Mouse (Mus musculus) heart, embryonic 11.5 days (tissue): ENCODE results near the gene Zfp688. TPM values are rescaled to one million over a fixed set of nuclear protein-coding genes. Genes with fewer than 3 reads are reported as not detected.
"Not testable (repeated sequence)": the region's sequence is repeated elsewhere in the genome, so short reads cannot be mapped to it uniquely, and the experiment has no call there.

Experiments
- ATAC-seq: fragments of 200-750 bp; cut with Nextera tagmentation; replicated peaks from 2 replicates; pipeline ENCODE4 v1.8.0; 2017; ENCODE audit warnings: moderate library complexity; ENCODE audit not compliant: insufficient number of reproducible peaks, low FRiP score, low TSS enrichment
- H3K27ac ChIP-seq: fragments of 300-500 bp; sonication (generic); 2 replicates; pipeline ENCODE4 v1.5.1; 2014; ENCODE audit warnings: mild to moderate bottlenecking, low read depth, low read length
- H3K27me3 ChIP-seq: fragments of 300-500 bp; sonication (generic); 2 replicates; pipeline ENCODE4 v1.6.1; 2014; ENCODE audit warnings: mild to moderate bottlenecking, low read length, mixed read lengths; ENCODE audit not compliant: control insufficient read depth, insufficient read depth
- H3K36me3 ChIP-seq: fragments of 300-500 bp; sonication (generic); 2 replicates; pipeline ENCODE4 v1.6.1; 2014; ENCODE audit warnings: mild to moderate bottlenecking, low read length, moderate library complexity, mixed read lengths; ENCODE audit not compliant: control insufficient read depth, insufficient read depth
- H3K4me1 ChIP-seq: fragments of 300-500 bp; sonication (generic); 2 replicates; pipeline ENCODE4 v1.6.1; 2014; ENCODE audit warnings: low read length; ENCODE audit not compliant: control insufficient read depth, insufficient read depth
- H3K4me2 ChIP-seq: fragments of 300-500 bp; sonication (generic); 2 replicates; pipeline ENCODE4 v1.6.1; 2014; ENCODE audit warnings: mild to moderate bottlenecking, moderate library complexity
- H3K4me3 ChIP-seq: fragments of 300-500 bp; sonication (generic); 2 replicates; pipeline ENCODE4 v1.5.1; 2014; ENCODE audit warnings: low read depth, low read length
- H3K9ac ChIP-seq: fragments of 300-500 bp; sonication (generic); 2 replicates; pipeline ENCODE4 v1.6.1; 2014; ENCODE audit warnings: mild to moderate bottlenecking, low read depth, low read length, moderate library complexity
- H3K9me3 ChIP-seq: fragments of 300-500 bp; sonication (generic); replicated peaks from 2 replicates; pipeline ENCODE4 v1.6.1; 2016; ENCODE audit warnings: low read length; ENCODE audit not compliant: control insufficient read depth
- WGBS: fragments of 180-500 bp; shearing (Covaris S2); extraction: QIAGEN DNeasy Blood & Tissue Kit; methylation state at CpG from one replicate; pipeline ENCODE4 v1.1.7; 2014; ENCODE audit not compliant: insufficient replicate concordance; 5-methylcytosine and 5-hydroxymethylcytosine counted together
- polyA plus RNA-seq: library from polyadenylated mRNA; unstranded; fragments of >200 nt; fragmentation: Nextera tagmentation; extraction: Ambion mirVana; gene quantifications from 2 replicates; pipeline ENCODE4 v1.2.1, GENCODE M21; 2014

Gene Zfp688
- polyA plus RNA-seq, 1 experiment from 2014 or later, result 23.5 TPM

- H3K36me3 ChIP-seq, result no peaks in the 10 kb centered on the region
- H3K9me3 ChIP-seq, result no peaks in the 10 kb centered on the region
- H3K4me1 ChIP-seq, result peaks cover 13% of the 10 kb centered on the region
- WGBS, result 20% methylated on average over 7 of the region's 7 CpGs
- H3K4me2 ChIP-seq, result peak overlapping the region; percentile 68
- no peak for ATAC-seq
- no peaks in the 10 kb centered on the region for H3K27me3 ChIP-seq
- H3K4me3 ChIP-seq, result peak overlapping the region; percentile 71
- peak overlapping the region; percentile 39 for H3K9ac ChIP-seq
- H3K27ac ChIP-seq, result peak overlapping the region; percentile 66; the same call in 1 of the 2 replicates
Observed at GRCm38 (mm10) chr7:127393944-127394333, 27.9 kb downstream of the Zfp688 start.

- peak; percentile 92 for ATAC-seq
- under 1% methylated on average over 45 of the region's 45 CpGs for WGBS
Observed at GRCm38 (mm10) chr7:127393157-127393943, 28.5 kb downstream of the Zfp688 start, which contains the start of gene E430018J23Rik. Gene E430018J23Rik, minus strand, starts transcription at chr7:127393629.

GRCm38 (mm10) chr7:127392251-127392824 lies 29.5 kb downstream of the Zfp688 start:
- 80% methylated on average over 8 of the region's 8 CpGs for WGBS
- Histone ChIP-seq H3K4me1 (peaks cover 13% of the 10 kb centered on the region), H3K9me3 (no peaks in the 10 kb centered on the region), H3K9ac (0 out of 2 replicates have a peak overlapping the region, but pooled peaks have one; percentile 85), H3K27ac (no peak overlapping the region), H3K4me3 (peak overlapping the region; percentile 71), H3K36me3 (no peaks in the 10 kb centered on the region), H3K27me3 (no peaks in the 10 kb centered on the region), H3K4me2 (peak overlapping the region; percentile 68)
- no peak for ATAC-seq

More at GRCm38 (mm10) chr7:127393157-127393943, 28.5 kb downstream of the Zfp688 start, which contains the start of gene E430018J23Rik:
- no peaks in the 10 kb centered on the region for H3K27me3 ChIP-seq
- peak within 1 kb of the TSS; percentile 68 for H3K4me2 ChIP-seq
- peak within 1 kb of the TSS; percentile 71 for H3K4me3 ChIP-seq
- peak within 1 kb of the TSS; percentile 76 for H3K27ac ChIP-seq
- H3K9ac ChIP-seq, result peak within 1 kb of the TSS; percentile 85
- no peaks in the 10 kb centered on the region for H3K36me3 ChIP-seq
- peaks cover 13% of the 10 kb centered on the region for H3K4me1 ChIP-seq
- no peaks in the 10 kb centered on the region for H3K9me3 ChIP-seq

- Histone ChIP-seq H3K9me3 (no peaks in the 10 kb centered on the region), H3K27me3 (no peaks in the 10 kb centered on the region), H3K4me3 (no peak overlapping the region), H3K9ac (no peak overlapping the region), H3K27ac (no peak overlapping the region), H3K36me3 (no peaks in the 10 kb centered on the region), H3K4me2 (no peak overlapping the region), H3K4me1 (peaks cover 13% of the 10 kb centered on the region)
- WGBS, result 95% methylated on average over 16 of the region's 16 CpGs
- ATAC-seq, result no peak
Observed at GRCm38 (mm10) chr7:127391538-127391937, 30.3 kb downstream of the Zfp688 start.

GRCm38 (mm10) chr7:127390306-127390705 lies 31.6 kb downstream of the Zfp688 start:
- Histone ChIP-seq H3K4me2 (no peak overlapping the region), H3K27ac (no peak overlapping the region), H3K36me3 (no peaks in the 10 kb centered on the region), H3K4me1 (peaks cover 13% of the 10 kb centered on the region), H3K4me3 (no peak overlapping the region), H3K9me3 (no peaks in the 10 kb centered on the region), H3K9ac (no peak overlapping the region), H3K27me3 (no peaks in the 10 kb centered on the region)
- WGBS, result 75% methylated on average over 7 of the region's 7 CpGs
- ATAC-seq, result no peak

- not testable (repeated sequence) for H3K4me2 ChIP-seq, H3K4me1 ChIP-seq, ATAC-seq, H3K9me3 ChIP-seq, H3K9ac ChIP-seq, H3K4me3 ChIP-seq, H3K27ac ChIP-seq, H3K27me3 ChIP-seq, H3K36me3 ChIP-seq
Observed at GRCm38 (mm10) chr7:127388201-127388600, 33.7 kb downstream of the Zfp688 start.

- Histone ChIP-seq H3K9me3 (no peaks in the 10 kb centered on the region), H3K4me3 (peak within 1 kb of the TSS; percentile 58), H3K9ac (peak within 1 kb of the TSS; percentile 84), H3K27me3 (no peaks in the 10 kb centered on the region), H3K27ac (no peak within 1 kb of the TSS), H3K36me3 (peaks cover 6% of the 10 kb centered on the region; the same call in 1 of the 2 replicates), H3K4me2 (peak within 1 kb of the TSS; percentile 76), H3K4me1 (no peaks in the 10 kb centered on the region)
- ATAC-seq, result peak; percentile 86
- WGBS, result 13% methylated on average over 38 of the region's 38 CpGs
Observed at GRCm38 (mm10) chr7:127386641-127387392, 35.1 kb downstream of the Zfp688 start, which contains the start of gene 9130019O22Rik. Gene 9130019O22Rik, minus strand, starts transcription at chr7:127387166.

GRCm38 (mm10) chr7:127385560-127385959 lies 36.3 kb downstream of the Zfp688 start:
- not testable (repeated sequence) for H3K9me3 ChIP-seq, H3K27ac ChIP-seq, H3K4me2 ChIP-seq, H3K27me3 ChIP-seq, H3K9ac ChIP-seq, H3K4me3 ChIP-seq, ATAC-seq, H3K4me1 ChIP-seq, H3K36me3 ChIP-seq
- 86% methylated on average over 4 of the region's 4 CpGs for WGBS
